Mouse (Mus musculus) neural tube, embryonic 11.5 days (tissue): Measurements from ENCODE around the gene Trem3. TPM values are rescaled to one million over a fixed set of nuclear protein-coding genes. Genes with fewer than 3 reads are reported as not detected.

ENCODE experiments used
- ATAC-seq: fragments of 200-750 bp; cut with Nextera tagmentation; 2 replicates; pipeline ENCODE4 v1.8.0; 2017; ENCODE audit warnings: moderate number of reproducible peaks, mild to moderate bottlenecking, moderate TSS enrichment, moderate library complexity; ENCODE audit not compliant: insufficient read depth, low FRiP score, low TSS enrichment
- DNase-seq: peaks from one replicate; pipeline ENCODE4 v3.0.0-alpha.2; 2015; ENCODE audit warnings: low spot score
- H3K27ac ChIP-seq: fragments of 300-500 bp; sonication (generic); 2 replicates; pipeline ENCODE4 v1.5.1; 2014; ENCODE audit warnings: low read depth, mild to moderate bottlenecking, low read length
- H3K27me3 ChIP-seq: fragments of 300-500 bp; sonication (generic); 2 replicates; pipeline ENCODE4 v1.6.1; 2014; ENCODE audit warnings: mild to moderate bottlenecking, low read length, mixed read lengths; ENCODE audit not compliant: control insufficient read depth, insufficient read depth
- H3K36me3 ChIP-seq: fragments of 300-500 bp; sonication (generic); 2 replicates; pipeline ENCODE4 v1.6.1; 2014; ENCODE audit warnings: mild to moderate bottlenecking, low read length, moderate library complexity, mixed read lengths; ENCODE audit not compliant: control insufficient read depth, insufficient read depth
- H3K4me1 ChIP-seq: fragments of 300-500 bp; sonication (generic); 2 replicates; pipeline ENCODE4 v1.6.1; 2014; ENCODE audit warnings: low read length, mixed read lengths; ENCODE audit not compliant: control insufficient read depth, insufficient read depth
- H3K4me2 ChIP-seq: fragments of 300-500 bp; sonication (generic); 2 replicates; pipeline ENCODE4 v1.6.1; 2014; ENCODE audit warnings: low read depth, mild to moderate bottlenecking, moderate library complexity
- H3K4me3 ChIP-seq: fragments of 300-500 bp; sonication (generic); 2 replicates; pipeline ENCODE4 v1.5.1; 2014; ENCODE audit warnings: low read depth, low read length
- H3K9ac ChIP-seq: fragments of 300-500 bp; sonication (generic); 2 replicates; pipeline ENCODE4 v1.6.1; 2014; ENCODE audit warnings: mild to moderate bottlenecking, low read length
- H3K9me3 ChIP-seq: fragments of 300-500 bp; sonication (generic); 2 replicates; pipeline ENCODE4 v1.6.1; 2016; ENCODE audit warnings: low read length; ENCODE audit not compliant: control insufficient read depth
- WGBS: fragments of 180-500 bp; shearing (Covaris S2); extraction: QIAGEN DNeasy Blood & Tissue Kit; methylation state at CpG from one replicate; pipeline ENCODE4 v1.1.7; 2014; 5-methylcytosine and 5-hydroxymethylcytosine counted together
- polyA plus RNA-seq: library from polyadenylated mRNA; unstranded; fragments of >200 nt; fragmentation: Nextera tagmentation; extraction: Ambion mirVana; gene quantifications from 2 replicates; pipeline ENCODE4 v1.2.1, GENCODE M21; 2014

Gene Trem3
- polyA plus RNA-seq, 1 experiment from 2014 or later, result not detected

DNA sequence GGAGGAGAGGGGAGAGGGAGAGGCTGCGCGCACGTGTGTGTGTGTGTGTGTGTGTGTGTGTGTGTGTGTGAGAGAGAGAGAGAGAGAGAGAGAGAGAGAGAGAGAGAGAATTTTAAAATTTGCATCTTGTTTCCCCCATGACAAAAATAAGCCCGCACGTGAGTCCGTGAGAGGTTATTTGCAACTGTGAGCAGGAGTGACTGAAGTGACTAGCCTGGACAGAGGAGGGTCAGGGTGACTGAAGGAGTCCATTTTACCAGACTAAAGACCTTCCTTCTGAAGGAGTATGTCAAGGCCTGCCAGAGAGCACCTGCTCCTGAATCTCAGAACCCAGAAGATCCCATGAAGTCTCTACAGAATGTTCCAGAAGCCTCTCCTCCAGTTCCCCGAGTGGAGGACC lies 52.2 kb downstream of the Trem3 start:
- no peaks in the 10 kb centered on the region for H3K36me3 ChIP-seq
- no peaks in the 10 kb centered on the region for H3K27me3 ChIP-seq
- no peak overlapping the region for H3K9ac ChIP-seq
- no peak overlapping the region for H3K27ac ChIP-seq
- no peaks in the 10 kb centered on the region for H3K4me1 ChIP-seq
- no peak for ATAC-seq
- no peaks in the 10 kb centered on the region for H3K9me3 ChIP-seq
- WGBS, result 59% methylated on average over 6 of the region's 7 CpGs
- H3K4me2 ChIP-seq, result no peak overlapping the region
- no peak overlapping the region for H3K4me3 ChIP-seq
- no peak for DNase-seq

- H3K4me2 ChIP-seq, result no peak overlapping the region
- DNase-seq, result no peak
- H3K4me1 ChIP-seq, result no peaks in the 10 kb centered on the region
- H3K27ac ChIP-seq, result no peak overlapping the region
- H3K9ac ChIP-seq, result no peak overlapping the region
- no peaks in the 10 kb centered on the region for H3K27me3 ChIP-seq
- no peaks in the 10 kb centered on the region for H3K9me3 ChIP-seq
- no peak for ATAC-seq
- H3K36me3 ChIP-seq, result no peaks in the 10 kb centered on the region
- 78% methylated on average over 7 of the region's 7 CpGs for WGBS
- no peak overlapping the region for H3K4me3 ChIP-seq
Measured at GRCm38 (mm10) chr17:48300199-48300598, 52.6 kb downstream of the Trem3 start.

DNA sequence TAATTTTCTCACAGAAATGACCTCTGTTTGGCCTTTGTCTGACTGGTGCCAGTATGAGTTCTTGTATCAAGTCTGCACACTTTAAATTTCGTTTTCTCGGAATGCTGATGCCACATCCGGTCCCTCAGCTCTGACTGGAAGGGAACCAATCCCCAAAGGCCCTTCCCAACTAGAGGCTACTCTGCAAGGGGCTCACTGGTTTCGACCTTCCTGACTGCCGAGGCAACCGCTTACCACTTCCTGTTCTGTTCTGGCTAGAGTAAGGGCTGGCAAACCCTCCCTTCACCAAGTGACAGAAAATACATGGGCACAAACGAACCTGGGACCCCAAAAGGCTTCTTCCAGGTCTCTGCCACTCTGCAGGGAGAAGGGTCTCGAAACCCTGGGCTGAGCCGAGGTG lies 53.3 kb downstream of the Trem3 start:
- H3K36me3 ChIP-seq, result no peaks in the 10 kb centered on the region
- H3K9ac ChIP-seq, result no peak overlapping the region
- no peak overlapping the region for H3K4me3 ChIP-seq
- H3K4me1 ChIP-seq, result no peaks in the 10 kb centered on the region
- ATAC-seq (no peak), DNase-seq (no peak)
- H3K4me2 ChIP-seq, result no peak overlapping the region
- H3K27ac ChIP-seq, result no peak overlapping the region
- H3K9me3 ChIP-seq, result no peaks in the 10 kb centered on the region
- no peaks in the 10 kb centered on the region for H3K27me3 ChIP-seq
- WGBS, result 77% methylated on average over 9 of the region's 9 CpGs

DNA sequence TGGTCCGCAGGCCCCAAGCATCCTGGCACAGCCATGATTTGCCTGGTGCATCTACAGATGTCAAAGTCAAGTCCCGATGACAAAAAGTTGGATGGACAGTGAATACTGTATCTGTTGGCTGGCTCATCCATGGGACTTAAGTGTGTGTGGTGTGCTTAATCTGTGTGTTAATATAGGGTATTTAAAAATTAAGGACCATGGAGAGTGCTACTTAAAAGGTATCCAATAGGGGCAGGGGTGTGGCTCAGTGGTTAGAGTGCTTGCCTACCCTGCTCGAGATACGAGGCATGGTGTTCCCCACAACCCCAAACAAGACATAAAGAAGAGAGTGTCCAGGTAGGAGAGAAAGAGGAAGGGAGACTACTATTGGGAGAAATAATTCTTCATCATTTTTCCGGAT lies 54.2 kb downstream of the Trem3 start:
- Histone ChIP-seq H3K4me3 (no peak overlapping the region), H3K27ac (no peak overlapping the region), H3K36me3 (no peaks in the 10 kb centered on the region), H3K4me1 (no peaks in the 10 kb centered on the region), H3K27me3 (no peaks in the 10 kb centered on the region), H3K9ac (no peak overlapping the region), H3K4me2 (no peak overlapping the region), H3K9me3 (no peaks in the 10 kb centered on the region)
- no peak for ATAC-seq
- DNase-seq, result no peak
- WGBS, result 81% methylated on average over 5 of the region's 5 CpGs

Other genes with a start within 250 kb of the Trem3 start
- gene 1700122O11Rik, start 209.5 kb upstream of the Trem3 start, polyA plus RNA-seq, result not detected in 2 replicates
- gene 1700067P10Rik, start 158.5 kb upstream of the Trem3 start, polyA plus RNA-seq, result not detected in 2 replicates
- not detected in 2 replicates for gene 9830107B12Rik, start 101.5 kb upstream of the Trem3 start, polyA plus RNA-seq
- gene A530064D06Rik, start 80.5 kb upstream of the Trem3 start, polyA plus RNA-seq, result not detected in 2 replicates
- 0.07 TPM in 1 of 2 replicates, not detected in the other for gene Trem1, start 15.0 kb upstream of the Trem3 start, polyA plus RNA-seq
- gene Treml4, start 16.5 kb downstream of the Trem3 start, polyA plus RNA-seq, result 0.18 and 0.25 TPM in 2 replicates
- 0.11 and 0.26 TPM in 2 replicates for gene Treml2, start 51.7 kb downstream of the Trem3 start, polyA plus RNA-seq
- 0.08 TPM in 1 of 2 replicates, not detected in the other for gene B430306N03Rik, start 68.4 kb downstream of the Trem3 start, polyA plus RNA-seq
- 1.7 and 1.8 TPM in 2 replicates for gene Trem2, start 98.6 kb downstream of the Trem3 start, polyA plus RNA-seq
- gene Treml1, start 112.1 kb downstream of the Trem3 start, polyA plus RNA-seq, result 2.5 and 3.2 TPM in 2 replicates
- 23.1 and 27.8 TPM in 2 replicates for gene Nfya, start 162.1 kb downstream of the Trem3 start, polyA plus RNA-seq
- 73.5 and 74.2 TPM in 2 replicates for gene Oard1, start 162.2 kb downstream of the Trem3 start, polyA plus RNA-seq
- 5.5 and 5.7 TPM in 2 replicates for gene Apobec2, start 185.2 kb downstream of the Trem3 start, polyA plus RNA-seq
- gene Tspo2, start 203.7 kb downstream of the Trem3 start, polyA plus RNA-seq, result 0.34 TPM in 1 of 2 replicates, not detected in the other
- 0.16 and 0.48 TPM in 2 replicates for gene Unc5cl, start 207.1 kb downstream of the Trem3 start, polyA plus RNA-seq